Mouse (Mus musculus): ENCODE data around the gene Emilin1.
A peak's percentile ranks its signal among the peaks of the same experiment; 100 is the strongest.

- TF ChIP-seq CTCF (IDR thresholded peaks at IDR 0.05; ENCODE audit: low read depth, low read length), result no peak
- TF ChIP-seq POLR2A (IDR thresholded peaks at IDR 0.05; ENCODE audit: insufficient read depth, low read length), result peak; percentile 87
- no peak for TF ChIP-seq EP300 (IDR thresholded peaks at IDR 0.05; ENCODE audit: insufficient read depth, low read depth, low read length)
These were observed 36.6 kb downstream of the Emilin1 start for GRCm38 (mm10) chr5:30949654-30950326.
